Mouse (Mus musculus) intestine, postnatal 0 days (tissue): Measurements from ENCODE around the gene Fcgrt. TPM values are rescaled to one million over a fixed set of nuclear protein-coding genes. Genes with fewer than 3 reads are reported as not detected.
A peak's percentile ranks its signal among the peaks of the same experiment; 100 is the strongest.

ENCODE experiments used
- ATAC-seq: fragments of 200-750 bp; cut with Nextera tagmentation; 2 replicates; pipeline ENCODE4 v1.8.0; 2017; ENCODE audit warnings: mild to moderate bottlenecking, moderate TSS enrichment, moderate library complexity
- H3K27ac ChIP-seq: fragments of 300-500 bp; sonication (generic); 2 replicates; pipeline ENCODE4 v1.5.1; 2014; ENCODE audit warnings: mild to moderate bottlenecking, low read depth, low read length, moderate library complexity
- H3K27me3 ChIP-seq: fragments of 300-500 bp; sonication (generic); replicated peaks from 2 replicates; pipeline ENCODE4 v1.6.1; 2014; ENCODE audit warnings: low read length, mixed read lengths; ENCODE audit not compliant: control insufficient read depth, insufficient read depth
- H3K36me3 ChIP-seq: fragments of 300-500 bp; sonication (generic); 2 replicates; pipeline ENCODE4 v1.6.1; 2014; ENCODE audit warnings: mild to moderate bottlenecking, moderate library complexity; ENCODE audit not compliant: control insufficient read depth, insufficient read depth
- H3K4me1 ChIP-seq: fragments of 300-500 bp; sonication (generic); replicated peaks from 2 replicates; pipeline ENCODE4 v1.6.1; 2014; ENCODE audit warnings: antibody characterized with exemption, low read length, mixed read lengths; ENCODE audit not compliant: control insufficient read depth, insufficient read depth
- H3K4me2 ChIP-seq: fragments of 300-500 bp; sonication (generic); replicated peaks from 2 replicates; pipeline ENCODE4 v1.6.1; 2014; ENCODE audit warnings: low read depth, mild to moderate bottlenecking, moderate library complexity
- H3K4me3 ChIP-seq: fragments of 300-500 bp; sonication (generic); 2 replicates; pipeline ENCODE4 v1.5.1; 2014; ENCODE audit warnings: low read depth, low read length
- H3K9ac ChIP-seq: fragments of 300-500 bp; sonication (generic); 2 replicates; pipeline ENCODE4 v1.6.1; 2014; ENCODE audit warnings: mild to moderate bottlenecking, low read depth, low read length
- H3K9me3 ChIP-seq: fragments of 300-500 bp; sonication (generic); 2 replicates; pipeline ENCODE4 v1.6.1; 2016; ENCODE audit warnings: mixed run types; ENCODE audit not compliant: control insufficient read depth
- CTCF ChIP-seq: sonication (generic); IDR thresholded peaks from 2 replicates; pipeline ENCODE4 v1.5.1; 2016; ENCODE audit warnings: low read depth, mild to moderate bottlenecking, control low read depth, antibody characterized with exemption, moderate library complexity
- WGBS: fragments of 180-500 bp; shearing (Covaris S2); extraction: QIAGEN DNeasy Blood & Tissue Kit; methylation state at CpG from one replicate; pipeline ENCODE4 v1.1.7; 2014; 5-methylcytosine and 5-hydroxymethylcytosine counted together
- polyA plus RNA-seq: library from polyadenylated mRNA; unstranded; fragments of >200 nt; fragmentation: Nextera tagmentation; extraction: Ambion mirVana; gene quantifications from 2 replicates; pipeline ENCODE4 v1.2.1, GENCODE M21; 2015

Gene Fcgrt
- polyA plus RNA-seq, 1 experiment from 2014 or later, result 3,267 TPM

DNA sequence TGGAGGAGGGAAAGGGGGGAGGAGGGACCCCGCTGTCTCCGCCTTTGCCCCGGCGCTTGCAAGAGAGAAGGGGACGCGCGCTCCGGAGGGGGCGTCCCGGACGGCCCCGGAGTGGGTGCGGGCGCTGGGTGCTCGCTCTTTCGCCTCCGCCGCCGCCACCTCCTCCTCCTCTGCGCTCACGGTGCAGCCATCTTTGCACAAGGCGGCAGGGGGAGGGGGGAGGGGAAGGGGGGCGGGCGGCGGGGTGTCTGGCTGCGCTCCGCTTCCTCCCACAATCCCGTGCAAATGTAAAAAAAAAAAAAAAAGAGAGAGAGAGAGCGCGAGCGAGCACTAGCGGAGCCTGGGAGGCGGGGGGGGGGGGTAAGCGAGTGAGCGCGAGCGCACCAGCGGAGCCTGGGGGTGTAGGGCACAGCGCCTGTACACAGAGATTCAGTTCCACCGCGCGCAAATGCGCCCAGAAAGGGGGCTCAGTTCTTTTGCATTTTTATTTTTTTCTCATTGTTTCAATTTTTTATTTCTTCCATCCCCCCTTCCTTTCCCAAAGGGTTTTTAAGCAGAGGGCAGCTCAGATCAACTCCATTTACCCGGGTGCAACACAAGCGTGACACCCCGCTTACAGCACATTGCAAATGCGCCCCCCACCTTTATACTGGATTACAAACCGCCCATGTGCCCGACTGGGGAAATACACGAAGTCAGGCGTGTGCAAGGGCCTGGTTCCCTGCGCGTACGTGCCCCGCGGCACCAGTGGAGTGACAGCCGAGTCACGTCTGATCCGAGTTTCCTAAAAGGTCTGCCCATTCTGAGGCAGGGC lies 50.3 kb downstream of the Fcgrt start:
- peaks cover 24% of the 10 kb centered on the region for H3K36me3 ChIP-seq
- H3K4me3 ChIP-seq, result peak overlapping the region; percentile 90
- H3K27ac ChIP-seq, result peak overlapping the region; percentile 93
- peak overlapping the region; percentile 75 for H3K9ac ChIP-seq
- peaks cover 4% of the 10 kb centered on the region; the same call in 1 of the 2 replicates for H3K4me1 ChIP-seq
- WGBS, result under 1% methylated on average over 29 of the region's 59 CpGs
- TF ChIP-seq CTCF, result no peak
- ATAC-seq, result peak; percentile 51
- H3K4me2 ChIP-seq, result peak overlapping the region; percentile 94
- H3K27me3 ChIP-seq, result no peaks in the 10 kb centered on the region
- H3K9me3 ChIP-seq, result no peaks in the 10 kb centered on the region

- peak within 1 kb of the TSS; percentile 93 for H3K27ac ChIP-seq
- no peaks in the 10 kb centered on the region for H3K9me3 ChIP-seq
- peak; percentile 5; the same call in 1 of the 2 replicates for ATAC-seq
- H3K4me3 ChIP-seq, result peak within 1 kb of the TSS; percentile 90
- no peak for TF ChIP-seq CTCF
- peaks cover 28% of the 10 kb centered on the region for H3K36me3 ChIP-seq
- peak within 1 kb of the TSS; percentile 75 for H3K9ac ChIP-seq
- peaks cover 4% of the 10 kb centered on the region; the same call in 1 of the 2 replicates for H3K4me1 ChIP-seq
- H3K4me2 ChIP-seq, result peak within 1 kb of the TSS; percentile 94
- 2% methylated on average over 16 of the region's 18 CpGs for WGBS
- H3K27me3 ChIP-seq, result no peaks in the 10 kb centered on the region
Measured at GRCm38 (mm10) chr7:45052862-45053116, 50.9 kb downstream of the Fcgrt start, which contains the start of gene Prr12. Gene Prr12, minus strand, starts transcription at chr7:45052881.

GRCm38 (mm10) chr7:45052181-45052861 lies 51.3 kb downstream of the Fcgrt start:
- Histone ChIP-seq H3K36me3 (peaks cover 31% of the 10 kb centered on the region), H3K9ac (peak overlapping the region; percentile 75), H3K27me3 (no peaks in the 10 kb centered on the region), H3K4me3 (peak overlapping the region; percentile 90), H3K9me3 (no peaks in the 10 kb centered on the region), H3K4me2 (peak overlapping the region; percentile 94), H3K4me1 (peaks cover 4% of the 10 kb centered on the region; the same call in 1 of the 2 replicates), H3K27ac (peak overlapping the region; percentile 93)
- ATAC-seq, result no peak
- TF ChIP-seq CTCF, result no peak
- 1% methylated on average over 38 of the region's 38 CpGs for WGBS

- no peak for ATAC-seq
- Histone ChIP-seq H3K27ac (no peak overlapping the region), H3K4me3 (peak overlapping the region; percentile 90), H3K9me3 (no peaks in the 10 kb centered on the region), H3K4me2 (peak overlapping the region; percentile 94), H3K27me3 (no peaks in the 10 kb centered on the region), H3K9ac (0 out of 2 replicates have a peak overlapping the region, but pooled peaks have one; percentile 75), H3K36me3 (peaks cover 38% of the 10 kb centered on the region), H3K4me1 (peaks cover 4% of the 10 kb centered on the region; the same call in 1 of the 2 replicates)
- WGBS, result 5% methylated on average over 13 of the region's 13 CpGs
- no peak for TF ChIP-seq CTCF
Measured at GRCm38 (mm10) chr7:45051601-45051974, 52.1 kb downstream of the Fcgrt start.

DNA sequence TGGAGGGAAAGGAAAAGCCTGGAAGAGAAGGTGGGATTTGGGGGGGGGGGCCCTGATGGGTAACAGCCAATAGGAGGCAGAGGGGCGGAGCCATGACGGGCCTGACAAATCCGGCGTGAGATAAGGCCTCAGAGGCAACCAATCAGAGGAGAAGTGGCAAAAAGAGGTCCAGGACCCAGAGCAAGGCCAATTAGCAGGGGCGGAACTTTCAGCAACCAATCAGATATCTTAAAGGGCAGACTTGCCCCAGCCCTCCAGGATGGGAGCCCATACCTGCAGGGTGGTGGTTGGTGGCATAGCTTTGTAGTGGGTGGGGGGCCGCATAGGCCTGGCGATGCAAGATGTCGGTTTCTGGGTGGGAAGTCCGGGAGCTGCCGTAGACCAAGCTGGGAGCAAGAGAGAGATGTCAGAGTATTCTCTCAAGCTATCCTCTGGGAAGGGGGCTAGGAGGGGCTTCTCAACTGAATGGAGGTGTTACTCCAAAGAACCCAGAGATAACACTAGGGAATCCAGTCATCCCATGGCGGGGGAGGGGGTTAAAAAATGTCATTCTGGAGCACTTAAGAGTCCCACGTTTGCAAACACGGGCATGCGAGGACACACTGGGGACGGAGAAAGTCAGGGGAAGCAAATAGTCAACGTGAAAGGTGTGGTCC lies 52.6 kb downstream of the Fcgrt start:
- Histone ChIP-seq H3K4me1 (peaks cover 4% of the 10 kb centered on the region; the same call in 1 of the 2 replicates), H3K4me2 (peak overlapping the region; percentile 94), H3K27ac (no peak overlapping the region), H3K27me3 (no peaks in the 10 kb centered on the region), H3K9ac (no peak overlapping the region), H3K4me3 (peak overlapping the region; percentile 90), H3K36me3 (peaks cover 43% of the 10 kb centered on the region), H3K9me3 (no peaks in the 10 kb centered on the region)
- no peak for TF ChIP-seq CTCF
- WGBS, result 9% methylated on average over 15 of the region's 16 CpGs
- ATAC-seq, result no peak
